Mouse (Mus musculus): ENCODE measurements around the gene Dnah14. TPM values are rescaled to one million over a fixed set of nuclear protein-coding genes. Genes with fewer than 3 reads are reported as not detected.

Dnah14 gene
- total and polyA plus RNA-seq, 2 experiments from 2014 or later, result 0.10 to 0.68 TPM

DNA sequence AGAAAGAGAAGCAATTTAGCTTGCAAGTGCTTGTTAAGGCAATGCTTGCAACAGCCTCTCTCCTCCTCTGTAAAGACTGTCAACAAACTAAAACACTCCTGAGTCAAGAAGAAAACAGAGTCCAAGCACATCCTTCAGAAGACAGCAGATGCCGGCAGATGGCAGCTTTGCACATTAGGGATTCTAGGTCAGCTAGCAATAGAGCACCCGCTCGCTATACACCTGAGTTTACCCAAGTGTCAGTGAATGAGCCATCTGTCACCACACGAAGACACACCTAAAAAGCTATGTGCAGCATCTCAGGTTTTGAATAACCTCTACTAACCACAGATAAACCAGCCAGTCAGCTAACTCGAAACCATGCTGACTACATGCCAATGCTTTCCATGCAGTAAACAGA is 256.4 kb downstream of the Dnah14 start:
- no peak for DNase-seq
- 71% methylated on average over 5 of the region's 5 CpGs for WGBS
- TF ChIP-seq CTCF (IDR thresholded peaks at IDR 0.05; ENCODE audit: low read depth), result no peak
- no peak overlapping the region for H3K4me2 ChIP-seq (ENCODE audit: low read depth)
- H3K4me3 ChIP-seq (ENCODE audit: low read depth, low read length), result no peak overlapping the region
- H3K36me3 ChIP-seq (ENCODE audit: insufficient read depth), result peaks cover 60% of the 10 kb centered on the region
- no peak overlapping the region for H3K27ac ChIP-seq (ENCODE audit: low read depth, low read length)
- H3K9me3 ChIP-seq (ENCODE audit: low read length), result no peaks in the 10 kb centered on the region
- no peaks in the 10 kb centered on the region for H3K4me1 ChIP-seq (ENCODE audit: insufficient read depth)
- H3K27me3 ChIP-seq (ENCODE audit: insufficient read depth, low read length), result no peaks in the 10 kb centered on the region
- no peak overlapping the region for H3K9ac ChIP-seq
- no peak for ATAC-seq

DNA sequence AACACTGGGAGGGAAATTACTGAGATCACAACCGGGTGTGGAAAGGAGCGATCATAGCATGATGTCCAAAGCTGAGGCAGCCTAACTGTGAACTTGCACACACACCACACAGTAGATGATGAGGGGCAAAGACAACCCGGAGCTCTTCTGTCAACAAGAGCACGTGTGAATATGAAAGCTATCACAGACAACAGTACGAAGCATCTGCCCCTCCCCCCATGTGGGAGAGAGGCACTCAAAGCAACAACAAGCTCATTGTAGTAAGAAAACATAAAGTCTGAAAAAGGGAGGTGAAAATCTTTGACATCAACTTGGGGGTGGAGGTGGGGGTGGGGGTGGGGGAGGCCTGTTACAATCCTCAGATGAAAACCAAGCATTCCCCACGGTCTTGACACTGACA is 256.8 kb downstream of the Dnah14 start:
- no peak overlapping the region for H3K9ac ChIP-seq
- H3K9me3 ChIP-seq (ENCODE audit: low read length), result no peaks in the 10 kb centered on the region
- H3K27ac ChIP-seq (ENCODE audit: low read depth, low read length), result no peak overlapping the region
- 78% methylated on average over 6 of the region's 6 CpGs for WGBS
- no peak for DNase-seq
- no peaks in the 10 kb centered on the region for H3K27me3 ChIP-seq (ENCODE audit: insufficient read depth, low read length)
- H3K36me3 ChIP-seq (ENCODE audit: insufficient read depth), result peaks cover 56% of the 10 kb centered on the region
- TF ChIP-seq CTCF (IDR thresholded peaks at IDR 0.05; ENCODE audit: low read depth), result no peak
- no peaks in the 10 kb centered on the region for H3K4me1 ChIP-seq (ENCODE audit: insufficient read depth)
- no peak for ATAC-seq
- H3K4me3 ChIP-seq (ENCODE audit: low read depth, low read length), result no peak overlapping the region
- no peak overlapping the region for H3K4me2 ChIP-seq (ENCODE audit: low read depth)

DNA sequence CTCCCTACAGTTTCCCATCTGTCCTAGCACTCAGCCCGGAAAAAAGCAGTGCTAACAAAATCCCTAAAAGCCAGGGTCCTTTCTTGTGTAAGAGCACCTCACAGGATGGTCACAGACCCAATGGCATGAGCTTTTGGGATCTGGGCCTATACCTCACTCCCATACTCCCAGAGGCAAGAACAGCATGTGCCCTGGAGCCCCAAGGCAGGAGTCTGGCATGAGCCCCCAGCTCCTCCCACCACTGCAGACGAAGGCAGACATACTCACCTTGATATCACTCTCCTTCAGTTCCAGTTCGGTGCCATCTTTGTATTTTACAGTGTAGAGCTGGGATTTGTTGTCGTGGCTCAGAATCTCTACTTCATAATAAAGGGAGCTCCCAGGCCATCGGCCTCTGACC is 261.8 kb downstream of the Dnah14 start:
- DNase-seq (no peak), ATAC-seq (no peak)
- Histone ChIP-seq H3K4me1 (ENCODE audit: insufficient read depth) (peaks cover 20% of the 10 kb centered on the region), H3K9me3 (ENCODE audit: low read length) (no peaks in the 10 kb centered on the region), H3K36me3 (ENCODE audit: insufficient read depth) (peaks cover 19% of the 10 kb centered on the region), H3K27me3 (ENCODE audit: insufficient read depth, low read length) (no peaks in the 10 kb centered on the region), H3K9ac (no peak overlapping the region), H3K4me3 (ENCODE audit: low read depth, low read length) (no peak overlapping the region), H3K27ac (ENCODE audit: low read depth, low read length) (no peak overlapping the region), H3K4me2 (ENCODE audit: low read depth) (no peak overlapping the region)
- no peak for TF ChIP-seq CTCF (IDR thresholded peaks at IDR 0.05; ENCODE audit: low read depth)
- 80% methylated on average over 5 of the region's 5 CpGs for WGBS

GRCm38 (mm10) chr1:181839746-181840366 is 263.5 kb downstream of the Dnah14 start:
- no peak overlapping the region for H3K4me3 ChIP-seq (ENCODE audit: low read depth, low read length)
- TF ChIP-seq CTCF (IDR thresholded peaks at IDR 0.05; ENCODE audit: low read depth), result no peak

DNA sequence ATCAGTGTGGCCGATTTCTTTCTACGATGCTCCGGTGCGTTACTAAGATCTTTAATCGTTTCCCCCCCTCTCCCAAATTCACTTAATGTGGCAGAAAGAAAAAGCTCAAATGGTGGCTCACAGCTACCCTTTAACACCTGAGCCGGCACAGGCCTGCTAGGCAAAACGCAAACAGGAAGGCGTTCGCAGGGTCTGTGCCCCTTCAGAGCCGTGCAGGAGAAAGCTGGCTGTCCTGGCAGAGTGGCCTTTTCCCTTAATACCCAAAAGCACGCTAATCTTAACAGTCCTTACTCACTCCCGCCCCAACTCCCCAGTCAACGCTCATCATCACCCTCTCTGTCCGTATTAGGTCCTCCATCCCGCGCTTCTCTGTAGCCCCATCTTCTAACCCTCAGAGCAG is 265.0 kb downstream of the Dnah14 start:
- Histone ChIP-seq H3K27ac (ENCODE audit: low read depth, low read length) (peak overlapping the region; percentile 85), H3K4me2 (ENCODE audit: low read depth) (peak overlapping the region; percentile 89), H3K27me3 (ENCODE audit: insufficient read depth, low read length) (no peaks in the 10 kb centered on the region), H3K9ac (peak overlapping the region; percentile 78), H3K36me3 (ENCODE audit: insufficient read depth) (no peaks in the 10 kb centered on the region), H3K4me3 (ENCODE audit: low read depth, low read length) (peak overlapping the region; percentile 88), H3K4me1 (ENCODE audit: insufficient read depth) (peaks cover 23% of the 10 kb centered on the region), H3K9me3 (ENCODE audit: low read length) (no peaks in the 10 kb centered on the region)
- no peak for TF ChIP-seq CTCF (IDR thresholded peaks at IDR 0.05; ENCODE audit: low read depth)
- WGBS, result 1% methylated on average over 16 of the region's 16 CpGs
- no peak for DNase-seq
- ATAC-seq, result peak; percentile 0; the same call in 1 of the 2 replicates

More at GRCm38 (mm10) chr1:181839746-181840366, 263.5 kb downstream of the Dnah14 start:
- Histone ChIP-seq H3K9ac (peak overlapping the region; percentile 14; the same call in 1 of the 2 replicates), H3K4me1 (ENCODE audit: insufficient read depth) (peaks cover 23% of the 10 kb centered on the region), H3K27me3 (ENCODE audit: insufficient read depth, low read length) (no peaks in the 10 kb centered on the region), H3K4me2 (ENCODE audit: low read depth) (peak overlapping the region; percentile 89), H3K9me3 (ENCODE audit: low read length) (no peaks in the 10 kb centered on the region), H3K27ac (ENCODE audit: low read depth, low read length) (no peak overlapping the region), H3K36me3 (ENCODE audit: insufficient read depth) (peaks cover 14% of the 10 kb centered on the region)
- WGBS, result 5% methylated on average over 6 of the region's 6 CpGs
- ATAC-seq, result no peak
- peak; percentile 8 for DNase-seq

- peak; percentile 45 for TF ChIP-seq CTCF (IDR thresholded peaks at IDR 0.05; ENCODE audit: low read depth)
- WGBS, result under 1% methylated on average over 110 of the region's 113 CpGs
- ATAC-seq, result peak; percentile 97
- Histone ChIP-seq H3K9ac (peak overlapping the region; percentile 78), H3K4me3 (ENCODE audit: low read depth, low read length) (peak overlapping the region; percentile 88), H3K4me2 (ENCODE audit: low read depth) (peak overlapping the region; percentile 89), H3K27me3 (ENCODE audit: insufficient read depth, low read length) (no peaks in the 10 kb centered on the region), H3K36me3 (ENCODE audit: insufficient read depth) (no peaks in the 10 kb centered on the region), H3K4me1 (ENCODE audit: insufficient read depth) (peaks cover 23% of the 10 kb centered on the region), H3K9me3 (ENCODE audit: low read length) (no peaks in the 10 kb centered on the region), H3K27ac (ENCODE audit: low read depth, low read length) (peak overlapping the region; percentile 85)
- DNase-seq, result peak; percentile 94
Measured at GRCm38 (mm10) chr1:181841864-181842672, 265.7 kb downstream of the Dnah14 start.

DNA sequence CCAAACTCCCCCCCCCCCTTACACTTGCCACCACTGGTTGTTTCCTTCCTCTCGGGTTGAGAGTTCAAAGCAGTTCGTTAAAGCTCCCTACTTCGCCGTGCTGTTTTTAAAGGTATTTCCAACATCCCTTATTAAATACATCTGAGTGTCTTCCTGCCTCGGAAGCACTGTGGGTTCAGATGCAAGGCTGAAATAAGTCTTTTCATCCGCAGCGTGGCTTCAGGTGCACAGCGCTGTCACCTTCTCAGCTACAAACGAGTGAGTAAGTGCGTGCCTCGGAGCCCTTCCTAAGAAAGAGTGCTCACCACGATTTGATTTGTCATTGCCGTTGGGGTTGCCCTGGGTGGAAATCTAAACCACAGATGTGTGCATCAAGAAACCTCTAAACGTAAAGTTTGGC is 266.4 kb downstream of the Dnah14 start, which contains the start of gene Lbr:
Gene Lbr, minus strand, starts transcription at position 266 of the 400 bp plus-strand sequence.
- Histone ChIP-seq H3K4me2 (ENCODE audit: low read depth) (peak within 1 kb of the TSS; percentile 89), H3K4me1 (ENCODE audit: insufficient read depth) (peaks cover 23% of the 10 kb centered on the region), H3K9ac (peak within 1 kb of the TSS; percentile 78), H3K27ac (ENCODE audit: low read depth, low read length) (peak within 1 kb of the TSS; percentile 85), H3K36me3 (ENCODE audit: insufficient read depth) (no peaks in the 10 kb centered on the region), H3K4me3 (ENCODE audit: low read depth, low read length) (peak within 1 kb of the TSS; percentile 88), H3K9me3 (ENCODE audit: low read length) (no peaks in the 10 kb centered on the region), H3K27me3 (ENCODE audit: insufficient read depth, low read length) (no peaks in the 10 kb centered on the region)
- no peak for TF ChIP-seq CTCF (IDR thresholded peaks at IDR 0.05; ENCODE audit: low read depth)
- WGBS, result under 1% methylated on average over 14 of the region's 14 CpGs
- no peak for ATAC-seq
- DNase-seq, result peak; percentile 60

All from forebrain, postnatal 0 days (tissue).